Comparison of ENCODE assay signal across 8 mouse cellular contexts in the genomic region with DNA sequence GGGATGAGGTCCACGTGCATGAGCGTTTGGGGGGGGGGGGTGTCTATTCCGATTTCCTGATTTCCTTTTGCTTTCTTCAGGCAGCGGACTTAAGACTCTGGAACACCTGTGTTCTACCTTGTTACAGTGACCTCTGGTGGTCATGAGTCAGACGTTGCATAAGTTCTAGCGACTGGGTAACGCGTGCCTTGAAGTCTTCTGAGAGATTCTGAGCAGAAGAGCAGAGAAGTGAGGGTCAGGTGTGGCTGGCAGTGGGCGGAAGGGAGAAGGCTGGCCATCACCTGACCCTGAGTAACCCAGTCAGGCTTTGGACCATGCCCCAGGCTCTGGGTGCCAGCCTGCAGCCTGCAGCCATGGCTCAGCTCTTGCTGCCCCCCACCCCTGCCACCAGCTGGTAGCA.
DNase-seq lines count a peak whose midpoint lies in the region; ATAC-seq lines count a peak whose summit lies in the region.

No protein-coding gene starts in this region.

- ATAC-seq in cerebellum, adult (ENCODE audit: insufficient number of reproducible peaks, low FRiP score, low TSS enrichment): peak; percentile 64

- no peak for DNase-seq in cerebellum, postnatal 4 days (ENCODE audit: low spot score in 2 of 2)
- DNase-seq in ovary, postnatal 14 days (ENCODE audit: low spot score): peak; percentile 13
- DNase-seq in ovary, postnatal 36 days (ENCODE audit: low spot score): no peak
- peak; percentile 72 for DNase-seq in kidney, adult 9 months
- DNase-seq in skeletal muscle tissue, adult 2 months (ENCODE audit: low read depth, low spot score): peak; percentile 18
- no peak for DNase-seq in heart, adult 8-10 months (ENCODE audit: low spot score)
- no peak for DNase-seq in gastrocnemius, adult 8-10 months (ENCODE audit: low spot score in 2 of 2)

Comparison
In these comparisons a context has a peak if more than half of its experiments do, and no peak if none do; other contexts are left out.
1. DNase-seq: peak in ovary, postnatal 14 days (single experiment), kidney, adult 9 months (single experiment) and skeletal muscle tissue, adult 2 months (single experiment); none in cerebellum, postnatal 4 days (0 of 2), ovary, postnatal 36 days (single experiment), heart, adult 8-10 months (single experiment) and gastrocnemius, adult 8-10 months (0 of 2).